Mouse (Mus musculus) hindbrain, embryonic 16.5 days (tissue): ENCODE results near the gene Mybpc1. TPM values are rescaled to one million over a fixed set of nuclear protein-coding genes. Genes with fewer than 3 reads are reported as not detected.
"Not testable (repeated sequence)": the region's sequence is repeated elsewhere in the genome, so short reads cannot be mapped to it uniquely, and the experiment has no call there.

Experiments
- ATAC-seq: fragments of 200-750 bp; cut with Nextera tagmentation; 2 replicates; pipeline ENCODE4 v1.8.0; 2017; ENCODE audit warnings: moderate TSS enrichment, moderate library complexity
- H3K27ac ChIP-seq: fragments of 300-500 bp; sonication (generic); 2 replicates; pipeline ENCODE4 v1.5.1; 2014; ENCODE audit warnings: low read depth, mild to moderate bottlenecking, control low read depth, low read length, moderate library complexity
- H3K27me3 ChIP-seq: fragments of 300-500 bp; sonication (generic); replicated peaks from 2 replicates; pipeline ENCODE4 v1.6.1; 2014; ENCODE audit warnings: low read length; ENCODE audit not compliant: control insufficient read depth, insufficient read depth
- H3K36me3 ChIP-seq: fragments of 300-500 bp; sonication (generic); 2 replicates; pipeline ENCODE4 v1.6.1; 2014; ENCODE audit warnings: mild to moderate bottlenecking, low read length, moderate library complexity, mixed read lengths; ENCODE audit not compliant: control insufficient read depth, insufficient read depth
- H3K4me1 ChIP-seq: fragments of 300-500 bp; sonication (generic); 2 replicates; pipeline ENCODE4 v1.6.1; 2014; ENCODE audit warnings: low read depth, low read length; ENCODE audit not compliant: control insufficient read depth, insufficient read depth
- H3K4me2 ChIP-seq: fragments of 300-500 bp; sonication (generic); 2 replicates; pipeline ENCODE4 v1.6.1; 2014; ENCODE audit warnings: mild to moderate bottlenecking, low read length, control low read depth, moderate library complexity
- H3K4me3 ChIP-seq: fragments of 300-500 bp; sonication (generic); 2 replicates; pipeline ENCODE4 v1.5.1; 2014; ENCODE audit warnings: mild to moderate bottlenecking, low read length, control low read depth, moderate library complexity
- H3K9ac ChIP-seq: fragments of 300-500 bp; sonication (generic); 2 replicates; pipeline ENCODE4 v1.6.1; 2014; ENCODE audit warnings: low read depth, mild to moderate bottlenecking, control low read depth, low read length, moderate library complexity
- H3K9me3 ChIP-seq: fragments of 300-500 bp; sonication (generic); 2 replicates; pipeline ENCODE4 v1.6.1; 2014; ENCODE audit warnings: mild to moderate bottlenecking, low read length, moderate library complexity; ENCODE audit not compliant: control insufficient read depth
- WGBS: fragments of 180-500 bp; shearing (Covaris S2); extraction: QIAGEN DNeasy Blood & Tissue Kit; methylation state at CpG from one replicate; pipeline ENCODE4 v1.1.7; 2014; 5-methylcytosine and 5-hydroxymethylcytosine counted together
- polyA plus RNA-seq: library from polyadenylated mRNA; unstranded; fragments of >200 nt; fragmentation: Nextera tagmentation; extraction: Ambion mirVana; gene quantifications from 2 replicates; pipeline ENCODE4 v1.2.1, GENCODE M21; 2015

Gene Mybpc1
- polyA plus RNA-seq, 1 experiment from 2014 or later: 3.4 TPM

- Histone ChIP-seq H3K9ac (no peak overlapping the region), H3K4me3 (no peak overlapping the region), H3K36me3 (no peaks in the 10 kb centered on the region), H3K27me3 (no peaks in the 10 kb centered on the region), H3K4me2 (no peak overlapping the region), H3K27ac (no peak overlapping the region), H3K9me3 (no peaks in the 10 kb centered on the region), H3K4me1 (no peaks in the 10 kb centered on the region)
- 61% methylated on average over 7 of the region's 7 CpGs for WGBS
- ATAC-seq: no peak
Observed at GRCm38 (mm10) chr10:88491632-88492031, 113.3 kb downstream of the Mybpc1 start.

- H3K9ac ChIP-seq: no peak overlapping the region
- no peaks in the 10 kb centered on the region for H3K27me3 ChIP-seq
- ATAC-seq: no peak
- no peak overlapping the region for H3K4me3 ChIP-seq
- no peak overlapping the region for H3K4me2 ChIP-seq
- WGBS: 90% methylated on average over 5 of the region's 5 CpGs
- H3K27ac ChIP-seq: no peak overlapping the region
- peaks cover 2% of the 10 kb centered on the region; the same call in 1 of the 2 replicates for H3K36me3 ChIP-seq
- no peaks in the 10 kb centered on the region for H3K4me1 ChIP-seq
- no peaks in the 10 kb centered on the region for H3K9me3 ChIP-seq
Observed at GRCm38 (mm10) chr10:88488629-88489028, 116.3 kb downstream of the Mybpc1 start.

GRCm38 (mm10) chr10:88482866-88483265 lies 122.1 kb downstream of the Mybpc1 start:
- not testable (repeated sequence) for ATAC-seq, H3K9me3 ChIP-seq, H3K27ac ChIP-seq, H3K36me3 ChIP-seq, H3K4me1 ChIP-seq, H3K27me3 ChIP-seq, H3K4me2 ChIP-seq, H3K4me3 ChIP-seq, H3K9ac ChIP-seq
- 94% methylated on average over 10 of the region's 10 CpGs for WGBS

Other genes starting within 250 kb of the Mybpc1 start
- gene Dram1, start 226.1 kb downstream of the Mybpc1 start, polyA plus RNA-seq: 0.45 and 0.64 TPM in 2 replicates
- gene Gnptab, start 226.0 kb downstream of the Mybpc1 start, polyA plus RNA-seq: 20.2 and 24.0 TPM in 2 replicates
- gene Sycp3, start 145.6 kb downstream of the Mybpc1 start, polyA plus RNA-seq: 0.55 and 0.59 TPM in 2 replicates
- 9.1 and 11.6 TPM in 2 replicates for gene Chpt1, start 101.1 kb downstream of the Mybpc1 start, polyA plus RNA-seq
- gene Spic, start 79.9 kb upstream of the Mybpc1 start, polyA plus RNA-seq: 0.24 and 0.28 TPM in 2 replicates
- gene Arl1, start 125.7 kb upstream of the Mybpc1 start, polyA plus RNA-seq: 157 and 166 TPM in 2 replicates
- gene Utp20, start 221.7 kb upstream of the Mybpc1 start, polyA plus RNA-seq: 7.7 and 10.4 TPM in 2 replicates